Mouse (Mus musculus) hindbrain, embryonic 11.5 days (tissue): ENCODE results near the gene Zc3h12a. TPM values are rescaled to one million over a fixed set of nuclear protein-coding genes. Genes with fewer than 3 reads are reported as not detected.

Experiments
- ATAC-seq: fragments of 200-750 bp; cut with Nextera tagmentation; 2 replicates; pipeline ENCODE4 v1.8.0; 2017; ENCODE audit warnings: mild to moderate bottlenecking, moderate TSS enrichment, moderate library complexity; ENCODE audit not compliant: low FRiP score
- DNase-seq: peaks from one replicate; pipeline ENCODE4 v3.0.0-alpha.2; 2015; ENCODE audit warnings: low spot score
- H3K27ac ChIP-seq: fragments of 300-500 bp; sonication (generic); 2 replicates; pipeline ENCODE4 v1.5.1; 2014; ENCODE audit warnings: mild to moderate bottlenecking, low read depth, low read length
- H3K27me3 ChIP-seq: fragments of 300-500 bp; sonication (generic); 2 replicates; pipeline ENCODE4 v1.6.1; 2014; ENCODE audit warnings: mild to moderate bottlenecking, low read length, moderate library complexity, mixed read lengths; ENCODE audit not compliant: control insufficient read depth, insufficient read depth
- H3K36me3 ChIP-seq: fragments of 300-500 bp; sonication (generic); 2 replicates; pipeline ENCODE4 v1.6.1; 2014; ENCODE audit warnings: mild to moderate bottlenecking, low read length, moderate library complexity, mixed read lengths; ENCODE audit not compliant: control insufficient read depth, insufficient read depth
- H3K4me1 ChIP-seq: fragments of 300-500 bp; sonication (generic); replicated peaks from 2 replicates; pipeline ENCODE4 v1.6.1; 2014; ENCODE audit warnings: low read length, mixed read lengths; ENCODE audit not compliant: control insufficient read depth, insufficient read depth
- H3K4me2 ChIP-seq: fragments of 300-500 bp; sonication (generic); replicated peaks from 2 replicates; pipeline ENCODE4 v1.6.1; 2014; ENCODE audit warnings: mild to moderate bottlenecking, low read depth, low read length
- H3K4me3 ChIP-seq: fragments of 300-500 bp; sonication (generic); 2 replicates; pipeline ENCODE4 v1.5.1; 2014; ENCODE audit warnings: low read depth, low read length
- H3K9ac ChIP-seq: fragments of 300-500 bp; sonication (generic); 2 replicates; pipeline ENCODE4 v1.6.1; 2014; ENCODE audit warnings: low read depth, low read length
- H3K9me3 ChIP-seq: fragments of 300-500 bp; sonication (generic); 2 replicates; pipeline ENCODE4 v1.6.1; 2016; ENCODE audit warnings: low read length; ENCODE audit not compliant: control insufficient read depth
- WGBS: fragments of 180-500 bp; shearing (Covaris S2); extraction: QIAGEN DNeasy Blood & Tissue Kit; methylation state at CpG from one replicate; pipeline ENCODE4 v1.1.7; 2014; 5-methylcytosine and 5-hydroxymethylcytosine counted together
- polyA plus RNA-seq: library from polyadenylated mRNA; unstranded; fragments of >200 nt; fragmentation: Nextera tagmentation; extraction: Ambion mirVana; gene quantifications from 2 replicates; pipeline ENCODE4 v1.2.1, GENCODE M21; 2014

Zc3h12a gene
- polyA plus RNA-seq, 1 experiment from 2014 or later, result 0.29 TPM

- DNase-seq, result no peak
- 40% methylated on average over 6 of the region's 6 CpGs for WGBS
- Histone ChIP-seq H3K4me2 (no peak overlapping the region), H3K4me1 (no peaks in the 10 kb centered on the region), H3K4me3 (no peak overlapping the region), H3K27me3 (no peaks in the 10 kb centered on the region), H3K27ac (no peak overlapping the region), H3K9me3 (no peaks in the 10 kb centered on the region), H3K9ac (no peak overlapping the region), H3K36me3 (no peaks in the 10 kb centered on the region)
- ATAC-seq, result no peak
These were observed 11.9 kb downstream of the Zc3h12a start for GRCm38 (mm10) chr4:125115710-125116089.

- WGBS, result 82% methylated on average over 4 of the region's 4 CpGs
- no peak overlapping the region for H3K9ac ChIP-seq
- ATAC-seq, result 0 out of 2 replicates have a peak, but pooled peaks have one; percentile 6
These were observed 12.6 kb downstream of the Zc3h12a start for GRCm38 (mm10) chr4:125115081-125115480.

GRCm38 (mm10) chr4:125114638-125115037 lies 13.0 kb downstream of the Zc3h12a start:
- no peaks in the 10 kb centered on the region for H3K27me3 ChIP-seq
- WGBS, result 14% methylated on average over 6 of the region's 6 CpGs
- no peak overlapping the region for H3K27ac ChIP-seq
- H3K4me2 ChIP-seq, result no peak overlapping the region
- ATAC-seq (peak; percentile 54; the same call in 1 of the 2 replicates), DNase-seq (peak; percentile 81)
- H3K9me3 ChIP-seq, result no peaks in the 10 kb centered on the region
- no peak overlapping the region for H3K4me3 ChIP-seq
- H3K36me3 ChIP-seq, result no peaks in the 10 kb centered on the region
- no peaks in the 10 kb centered on the region for H3K4me1 ChIP-seq
- H3K9ac ChIP-seq, result no peak overlapping the region

More at GRCm38 (mm10) chr4:125115081-125115480, 12.6 kb downstream of the Zc3h12a start:
- H3K9me3 ChIP-seq, result no peaks in the 10 kb centered on the region
- H3K27me3 ChIP-seq, result no peaks in the 10 kb centered on the region
- no peak overlapping the region for H3K27ac ChIP-seq
- DNase-seq, result no peak
- H3K36me3 ChIP-seq, result no peaks in the 10 kb centered on the region
- H3K4me2 ChIP-seq, result no peak overlapping the region
- no peak overlapping the region for H3K4me3 ChIP-seq
- no peaks in the 10 kb centered on the region for H3K4me1 ChIP-seq

GRCm38 (mm10) chr4:125105354-125105753 lies 22.3 kb downstream of the Zc3h12a start:
- Histone ChIP-seq H3K36me3 (peaks cover 3% of the 10 kb centered on the region; the same call in 1 of the 2 replicates), H3K9ac (no peak overlapping the region), H3K4me3 (no peak overlapping the region), H3K4me2 (no peak overlapping the region), H3K27me3 (no peaks in the 10 kb centered on the region), H3K4me1 (no peaks in the 10 kb centered on the region), H3K27ac (no peak overlapping the region), H3K9me3 (no peaks in the 10 kb centered on the region)
- ATAC-seq (no peak), DNase-seq (no peak)
- 93% methylated on average over 9 of the region's 9 CpGs for WGBS

GRCm38 (mm10) chr4:125101334-125101733 lies 26.3 kb downstream of the Zc3h12a start:
- no peak overlapping the region for H3K27ac ChIP-seq
- DNase-seq (no peak), ATAC-seq (no peak)
- H3K27me3 ChIP-seq, result no peaks in the 10 kb centered on the region
- no peaks in the 10 kb centered on the region for H3K9me3 ChIP-seq
- H3K36me3 ChIP-seq, result peaks cover 3% of the 10 kb centered on the region; the same call in 1 of the 2 replicates
- H3K9ac ChIP-seq, result no peak overlapping the region
- 73% methylated on average over 13 of the region's 13 CpGs for WGBS
- no peak overlapping the region for H3K4me2 ChIP-seq
- H3K4me3 ChIP-seq, result no peak overlapping the region
- H3K4me1 ChIP-seq, result no peaks in the 10 kb centered on the region

GRCm38 (mm10) chr4:125099458-125099857 lies 28.2 kb downstream of the Zc3h12a start:
- DNase-seq (peak; percentile 94), ATAC-seq (no peak)
- no peak overlapping the region for H3K4me2 ChIP-seq
- H3K4me1 ChIP-seq, result no peaks in the 10 kb centered on the region
- no peak overlapping the region for H3K4me3 ChIP-seq
- no peak overlapping the region for H3K27ac ChIP-seq
- WGBS, result 9% methylated on average over 8 of the region's 8 CpGs
- peaks cover 3% of the 10 kb centered on the region; the same call in 1 of the 2 replicates for H3K36me3 ChIP-seq
- no peaks in the 10 kb centered on the region for H3K9me3 ChIP-seq
- no peak overlapping the region for H3K9ac ChIP-seq
- no peaks in the 10 kb centered on the region for H3K27me3 ChIP-seq

- Histone ChIP-seq H3K4me2 (no peak overlapping the region), H3K36me3 (no peaks in the 10 kb centered on the region), H3K4me3 (no peak overlapping the region), H3K27me3 (no peaks in the 10 kb centered on the region), H3K9me3 (no peaks in the 10 kb centered on the region), H3K4me1 (no peaks in the 10 kb centered on the region), H3K27ac (no peak overlapping the region), H3K9ac (no peak overlapping the region)
- WGBS, result 82% methylated on average over 4 of the region's 4 CpGs
- DNase-seq (no peak), ATAC-seq (no peak)
These were observed 30.2 kb downstream of the Zc3h12a start for GRCm38 (mm10) chr4:125097412-125097811.

- no peak overlapping the region for H3K27ac ChIP-seq
- DNase-seq (no peak), ATAC-seq (no peak)
- H3K27me3 ChIP-seq, result no peaks in the 10 kb centered on the region
- H3K4me2 ChIP-seq, result no peak overlapping the region
- H3K36me3 ChIP-seq, result no peaks in the 10 kb centered on the region
- H3K9me3 ChIP-seq, result no peaks in the 10 kb centered on the region
- H3K9ac ChIP-seq, result no peak overlapping the region
- no peak overlapping the region for H3K4me3 ChIP-seq
- no peaks in the 10 kb centered on the region for H3K4me1 ChIP-seq
- WGBS, result 97% methylated on average over 5 of the region's 5 CpGs
These were observed 31.6 kb downstream of the Zc3h12a start for GRCm38 (mm10) chr4:125096066-125096465.

GRCm38 (mm10) chr4:125093031-125093430 lies 34.6 kb downstream of the Zc3h12a start:
- H3K4me1 ChIP-seq, result no peaks in the 10 kb centered on the region
- DNase-seq, result no peak
- H3K9ac ChIP-seq, result no peak overlapping the region
- H3K36me3 ChIP-seq, result peaks cover 9% of the 10 kb centered on the region
- 89% methylated on average over 5 of the region's 5 CpGs for WGBS
- no peaks in the 10 kb centered on the region for H3K27me3 ChIP-seq
- no peak overlapping the region for H3K4me3 ChIP-seq
- no peak for ATAC-seq
- H3K27ac ChIP-seq, result no peak overlapping the region
- H3K9me3 ChIP-seq, result no peaks in the 10 kb centered on the region
- H3K4me2 ChIP-seq, result no peak overlapping the region
